In the genomic region with DNA sequence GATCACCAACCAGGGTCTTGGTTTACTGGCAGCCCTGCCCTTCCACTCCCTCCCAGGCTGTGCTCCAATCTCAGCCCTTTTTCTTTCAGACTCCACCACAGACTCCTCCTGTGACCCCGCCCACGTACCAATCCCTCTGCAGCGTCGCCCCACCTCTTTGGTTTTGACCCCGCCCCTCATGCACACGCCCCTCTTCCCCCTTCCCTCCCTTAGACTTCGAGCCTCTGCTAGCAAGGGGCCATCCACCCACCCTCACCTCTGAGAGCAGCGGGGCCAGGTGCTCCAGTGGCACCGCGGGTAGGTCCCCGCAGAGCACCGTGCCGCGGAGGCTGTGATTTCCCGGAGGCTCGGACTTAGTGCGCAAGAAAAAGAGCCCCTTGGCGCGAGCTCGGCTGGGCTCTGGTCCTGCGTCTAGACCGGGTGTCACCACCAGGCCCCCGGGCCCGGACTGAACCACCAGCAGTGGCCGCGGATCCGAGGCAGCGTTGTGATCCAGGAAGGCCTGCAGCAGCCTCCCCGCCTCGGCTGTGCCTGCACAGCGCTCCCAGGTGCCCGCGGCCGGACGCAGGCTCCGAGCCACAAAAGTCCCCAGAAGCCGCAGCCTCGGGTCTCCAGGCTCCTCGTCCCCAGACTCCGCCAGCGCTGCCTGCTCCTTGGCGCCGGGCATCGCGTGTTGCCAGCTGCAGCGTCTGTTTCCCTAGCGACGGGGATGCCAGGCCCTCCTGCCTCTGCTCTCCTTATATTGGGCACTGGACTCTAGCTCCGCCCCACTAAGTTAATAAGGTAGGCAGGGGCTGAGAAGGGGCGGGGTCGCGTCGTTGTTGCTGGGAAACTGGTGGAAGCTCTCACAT, we compare ENCODE assay signal across 9 mouse cellular contexts. TPM values are rescaled to one million over a fixed set of nuclear protein-coding genes. Genes with fewer than 3 reads are reported as not detected.
DNase-seq lines count a peak whose midpoint lies in the region; ATAC-seq and TF ChIP-seq lines count a peak whose summit lies in the region.
"Had no signal": no experiment of that assay in that cellular context is flagged by ENCODE, and none has a peak within 500 bp of the region (broad histone marks: within the 10 kb centered on the region; RNA-seq: fewer than 3 reads in every experiment).

A gene (minus strand): TSS at position 751 of the 851 bp plus-strand sequence.

- no peaks in the 10 kb centered on the region for H3K9me3 ChIP-seq in ES-Bruce4 (replicated peaks; ENCODE audit: control insufficient read depth, insufficient read depth, low read length, poor library complexity, severe bottlenecking)
- no peaks in the 10 kb centered on the region for H3K9me3 ChIP-seq in forebrain, embryonic 16.5 days (ENCODE audit: control insufficient read depth, low read length)
- H3K9me3 ChIP-seq in heart, postnatal 0 days (replicated peaks; ENCODE audit: control insufficient read depth, low read length) = no peaks in the 10 kb centered on the region
- no peaks in the 10 kb centered on the region for H3K9me3 ChIP-seq in neural tube, embryonic 11.5 days (ENCODE audit: control insufficient read depth, low read length)

- H3K27me3 ChIP-seq in ES-Bruce4 (ENCODE audit: control insufficient read depth, insufficient read depth, low read length, poor library complexity, severe bottlenecking) = peaks cover 2% of the 10 kb centered on the region; the same call in 1 of the 2 replicates
- H3K27me3 ChIP-seq in forebrain, embryonic 16.5 days (replicated peaks; ENCODE audit: control insufficient read depth, insufficient read depth, low read length) = no peaks in the 10 kb centered on the region
- H3K27me3 ChIP-seq in heart, postnatal 0 days (ENCODE audit: control insufficient read depth, insufficient read depth, low read length) = peaks cover 20% of the 10 kb centered on the region
- peaks cover 4% of the 10 kb centered on the region; the same call in 1 of the 2 replicates for H3K27me3 ChIP-seq in liver, adult 2 months (ENCODE audit: control insufficient read depth, insufficient read depth, low read length)
- no peaks in the 10 kb centered on the region for H3K27me3 ChIP-seq in neural tube, embryonic 11.5 days (ENCODE audit: control insufficient read depth, insufficient read depth, low read length)
- H3K27me3 ChIP-seq: CH12.LX had no signal

- WGBS in forebrain, embryonic 16.5 days = under 1% methylated on average over 53 of the region's 53 CpGs
- under 1% methylated on average over 49 of the region's 53 CpGs for WGBS in heart, postnatal 0 days
- WGBS in liver, adult 2 months = 1% methylated on average over 53 of the region's 53 CpGs
- under 1% methylated on average over 51 of the region's 53 CpGs for WGBS in neural tube, embryonic 11.5 days

- ATAC-seq in forebrain, embryonic 16.5 days = peak; percentile 99
- peak; percentile 91 for ATAC-seq in heart, postnatal 0 days (ENCODE audit: insufficient read depth, low read depth)
- peak; percentile 95 for ATAC-seq in neural tube, embryonic 11.5 days (ENCODE audit: insufficient read depth, low FRiP score, low TSS enrichment)

- DNase-seq in cerebellum, adult 18-20 months = peak; percentile 43 to 53
- peak; percentile 47 for DNase-seq in heart, postnatal 0 days (ENCODE audit: low spot score)
- DNase-seq in kidney, postnatal 25 days = peak; percentile 83 to 90
- DNase-seq in liver, adult 2 months (ENCODE audit: extremely low read depth, low read depth, low spot score) = peak; percentile 40
- peak; percentile 87 for DNase-seq in neural tube, embryonic 11.5 days (ENCODE audit: low spot score)
- peak; percentile 11 for DNase-seq in thymus, postnatal 4 days

- no peaks in the 10 kb centered on the region for H3K36me3 ChIP-seq in ES-Bruce4 (ENCODE audit: control insufficient read depth, insufficient read depth, low read length, poor library complexity, severe bottlenecking)
- no peaks in the 10 kb centered on the region for H3K36me3 ChIP-seq in forebrain, embryonic 16.5 days (ENCODE audit: control insufficient read depth, insufficient read depth)
- H3K36me3 ChIP-seq in heart, postnatal 0 days (replicated peaks; ENCODE audit: control insufficient read depth, insufficient read depth, low read length) = no peaks in the 10 kb centered on the region
- no peaks in the 10 kb centered on the region for H3K36me3 ChIP-seq in liver, adult 2 months (ENCODE audit: control insufficient read depth, insufficient read depth, low read length)
- H3K36me3 ChIP-seq in neural tube, embryonic 11.5 days (ENCODE audit: control insufficient read depth, insufficient read depth, low read length) = no peaks in the 10 kb centered on the region

- no peaks in the 10 kb centered on the region for H3K4me1 ChIP-seq in ES-Bruce4 (ENCODE audit: control insufficient read depth, insufficient read depth, low read length)
- peaks cover 9% of the 10 kb centered on the region for H3K4me1 ChIP-seq in forebrain, embryonic 16.5 days (replicated peaks; ENCODE audit: control insufficient read depth, insufficient read depth, low read length)
- H3K4me1 ChIP-seq in heart, postnatal 0 days (ENCODE audit: control insufficient read depth, insufficient read depth) = no peaks in the 10 kb centered on the region
- no peaks in the 10 kb centered on the region for H3K4me1 ChIP-seq in liver, adult 2 months (ENCODE audit: control insufficient read depth, insufficient read depth, low read length)
- no peaks in the 10 kb centered on the region for H3K4me1 ChIP-seq in neural tube, embryonic 11.5 days (ENCODE audit: control insufficient read depth, insufficient read depth, low read length)

- no peak for TF ChIP-seq EP300 in ES-Bruce4 (IDR thresholded peaks at IDR 0.05; ENCODE audit: insufficient read depth, low read depth, low read length)
- no peak for TF ChIP-seq EP300 in heart, postnatal 0 days (IDR thresholded peaks at IDR 0.05; ENCODE audit: low read depth)

- no peak for TF ChIP-seq POLR2A in ES-Bruce4 (IDR thresholded peaks at IDR 0.05; ENCODE audit: insufficient read depth, low read length)
- TF ChIP-seq POLR2A in liver, adult 2 months (IDR thresholded peaks at IDR 0.05; ENCODE audit: extremely low read depth, insufficient read depth, low read length) = no peak

- H3K4me3 ChIP-seq in ES-Bruce4 (ENCODE audit: low read depth, low read length) = peak within 1 kb of the TSS; percentile 63
- H3K4me3 ChIP-seq in forebrain, embryonic 16.5 days (replicated peaks; ENCODE audit: low read length) = peak within 1 kb of the TSS; percentile 69
- peak within 1 kb of the TSS; percentile 39 for H3K4me3 ChIP-seq in heart, postnatal 0 days (ENCODE audit: low read depth, low read length)
- peak within 1 kb of the TSS; percentile 12; the same call in 1 of the 2 replicates for H3K4me3 ChIP-seq in liver, adult 2 months (ENCODE audit: insufficient read depth, low read depth, low read length)
- peak within 1 kb of the TSS; percentile 59 for H3K4me3 ChIP-seq in neural tube, embryonic 11.5 days (ENCODE audit: low read depth, low read length)

- TF ChIP-seq CTCF in ES-Bruce4 (IDR thresholded peaks at IDR 0.05; ENCODE audit: low read depth, low read length) = no peak
- no peak for TF ChIP-seq CTCF in heart, postnatal 0 days (IDR thresholded peaks at IDR 0.05; ENCODE audit: low read depth)
- no peak for TF ChIP-seq CTCF in liver, adult 2 months (IDR thresholded peaks at IDR 0.05; ENCODE audit: low read depth, low read length)

- H3K9ac ChIP-seq in ES-Bruce4 (ENCODE audit: low read depth, poor library complexity, severe bottlenecking) = no peak within 1 kb of the TSS
- H3K9ac ChIP-seq in forebrain, embryonic 16.5 days (replicated peaks; ENCODE audit: low read depth, low read length) = peak within 1 kb of the TSS; percentile 61
- H3K9ac ChIP-seq in heart, postnatal 0 days (replicated peaks; ENCODE audit: low read depth, low read length) = no peak within 1 kb of the TSS
- H3K9ac ChIP-seq in liver, adult 2 months (ENCODE audit: low read depth, low read length) = no peak within 1 kb of the TSS
- H3K9ac ChIP-seq in neural tube, embryonic 11.5 days (ENCODE audit: low read length) = peak within 1 kb of the TSS; percentile 48

- peak within 1 kb of the TSS; percentile 98 for H3K4me2 ChIP-seq in forebrain, embryonic 16.5 days (ENCODE audit: low read length)
- H3K4me2 ChIP-seq in heart, postnatal 0 days (ENCODE audit: low read depth, low read length) = peak within 1 kb of the TSS; percentile 70
- H3K4me2 ChIP-seq in neural tube, embryonic 11.5 days (ENCODE audit: low read depth) = peak within 1 kb of the TSS; percentile 99

- no peaks in the 10 kb centered on the region for H3K79me2 ChIP-seq in liver, adult 2 months (ENCODE audit: control insufficient read depth, insufficient read depth, low read length)

- no peak within 1 kb of the TSS for H3K27ac ChIP-seq in ES-Bruce4 (ENCODE audit: insufficient read depth, low read length)
- H3K27ac ChIP-seq in forebrain, embryonic 16.5 days (ENCODE audit: low read length) = peak within 1 kb of the TSS; percentile 60
- H3K27ac ChIP-seq in heart, postnatal 0 days (ENCODE audit: low read depth) = no peak within 1 kb of the TSS
- no peak within 1 kb of the TSS for H3K27ac ChIP-seq in liver, adult 2 months (replicated peaks; ENCODE audit: insufficient read depth, low read depth, low read length)
- peak within 1 kb of the TSS; percentile 39; the same call in 1 of the 2 replicates for H3K27ac ChIP-seq in neural tube, embryonic 11.5 days (ENCODE audit: low read depth, low read length)

RNA-seq across cellular contexts. Expression of the gene that starts here (rescaled TPM):
- not detected in 2 replicates for polyA plus RNA-seq in ES-Bruce4 (2011; ENCODE audit: insufficient read depth, insufficient read length, low read depth, missing spikeins)
- 1.1 and 1.7 TPM in 2 replicates for polyA plus RNA-seq in forebrain, embryonic 16.5 days (2015; fragmentation: Nextera tagmentation; extraction: Ambion mirVana)
- total RNA-seq in heart, postnatal 0 days (2014; rRNA removed; ENCODE audit: low replicate concordance) = 0.31 and 1.0 TPM in 2 replicates
- 0.16 TPM in 1 of 2 replicates, not detected in the other for polyA plus RNA-seq in heart, postnatal 0 days (2015; fragmentation: Nextera tagmentation; extraction: Ambion mirVana)
- under 0.01 TPM in 1 of 2 replicates, not detected in the other for total RNA-seq in liver, adult 2 months (2014; rRNA removed)
- not detected in 2 replicates for polyA plus RNA-seq in liver, adult 2 months (2012; rRNA removed)
- polyA plus RNA-seq in neural tube, embryonic 11.5 days (2014; fragmentation: Nextera tagmentation; extraction: Ambion mirVana) = 0.62 and 0.88 TPM in 2 replicates

Comparison
In these comparisons a context has a peak if more than half of its experiments do, and no peak if none do; other contexts are left out.
1. Peak in DNase-seq and H3K4me3 ChIP-seq in liver, adult 2 months; RNA of the gene not detected or under 1 TPM.
2. Peak in DNase-seq, ATAC-seq, H3K4me3 ChIP-seq, H3K27ac ChIP-seq, H3K9ac ChIP-seq and H3K4me2 ChIP-seq in neural tube, embryonic 11.5 days; RNA of the gene not detected or under 1 TPM.
3. H3K4me3 ChIP-seq: peak in every context shown above with its lines; median percentile 69 in forebrain, embryonic 16.5 days; 63 in ES-Bruce4; 59 in neural tube, embryonic 11.5 days; 39 in heart, postnatal 0 days; 12 in liver, adult 2 months.
4. DNase-seq: peak in every context shown above with its lines; median percentile 87 in neural tube, embryonic 11.5 days; 86 in kidney, postnatal 25 days; 48 in cerebellum, adult 18-20 months; 47 in heart, postnatal 0 days; 40 in liver, adult 2 months; 11 in thymus, postnatal 4 days.